Mouse (Mus musculus) stomach, postnatal 0 days (tissue): ENCODE measurements at regions not wholly inside any gene's neighbourhood (a gene's known extent, or its start where the extent isn't known, plus 50 kb on each side); places are given as distances from the start of the nearest gene placed in this dataset.

Experiments used
- CTCF ChIP-seq: IDR thresholded peaks from 2 replicates; pipeline ENCODE4 v1.5.1; 2016; ENCODE audit warnings: antibody characterized with exemption, low read depth, mild to moderate bottlenecking, moderate library complexity
- EP300 ChIP-seq: optimal IDR thresholded peaks from 2 replicates; pipeline ENCODE3; 2016; ENCODE audit warnings: antibody characterized with exemption

- no peak for TF ChIP-seq EP300
- no peak for TF ChIP-seq CTCF
Observed at GRCm38 (mm10) chr12:74528983-74529566, 212.9 kb upstream of the Gm11042 start.
